Mouse (Mus musculus) cerebellum, postnatal 36 days (tissue): ENCODE results near the gene Tulp4.
A peak's percentile ranks its signal among the peaks of the same experiment; 100 is the strongest.

Source experiments
- DNase-seq, 2 experiments: peaks; one replicate each; pipeline ENCODE4 v3.0.0; 2021 to 2022; ENCODE audit warnings: mixed read lengths in 2 of 2

Tulp4 gene

GRCm38 (mm10) chr17:6106361-6107014 lies at the start of gene Tulp4:
Gene Tulp4, plus strand, starts transcription at chr17:6106437.
- peak; percentile 80 to 84 for DNase-seq

GRCm38 (mm10) chr17:6062793-6063192 lies 43.4 kb upstream of the Tulp4 start:
- DNase-seq, result no peak

- no peak for DNase-seq
Observed at GRCm38 (mm10) chr17:6063532-6063931, 42.7 kb upstream of the Tulp4 start.

GRCm38 (mm10) chr17:6066021-6066420 lies 40.2 kb upstream of the Tulp4 start:
- no peak for DNase-seq

GRCm38 (mm10) chr17:6067613-6068012 lies 38.6 kb upstream of the Tulp4 start:
- no peak for DNase-seq

GRCm38 (mm10) chr17:6069866-6070265 lies 36.4 kb upstream of the Tulp4 start:
- DNase-seq, result no peak

GRCm38 (mm10) chr17:6073405-6073804 lies 32.8 kb upstream of the Tulp4 start:
- no peak for DNase-seq

GRCm38 (mm10) chr17:6079287-6080122 lies 26.7 kb upstream of the Tulp4 start, which contains the start of the genes Serac1 and Gtf2h5:
Gene Serac1, minus strand, starts transcription at chr17:6079741.
Gene Gtf2h5, plus strand, starts transcription at chr17:6079786.
- DNase-seq, result peak; percentile 99

GRCm38 (mm10) chr17:6083323-6083890 lies 22.8 kb upstream of the Tulp4 start:
- DNase-seq, result no peak

- no peak for DNase-seq
Observed at GRCm38 (mm10) chr17:6091604-6092003, 14.6 kb upstream of the Tulp4 start.

GRCm38 (mm10) chr17:6095579-6095978 lies 10.7 kb upstream of the Tulp4 start:
- DNase-seq, result no peak

GRCm38 (mm10) chr17:6097884-6098283 lies 8.4 kb upstream of the Tulp4 start:
- peak; percentile 63 to 67 for DNase-seq

GRCm38 (mm10) chr17:6102287-6102686 lies 4.0 kb upstream of the Tulp4 start:
- DNase-seq, result no peak

GRCm38 (mm10) chr17:6103566-6103965 lies 2.7 kb upstream of the Tulp4 start:
- no peak for DNase-seq

- DNase-seq, result peak; percentile 66 to 67
Observed at GRCm38 (mm10) chr17:6107015-6107601, 871 bp downstream of the Tulp4 start.

GRCm38 (mm10) chr17:6108175-6108574 lies 1.9 kb downstream of the Tulp4 start:
- DNase-seq, result no peak

- peak; percentile 54 to 59 for DNase-seq
Observed at GRCm38 (mm10) chr17:6110956-6111355, 4.7 kb downstream of the Tulp4 start.

- no peak for DNase-seq
Observed at GRCm38 (mm10) chr17:6113653-6114052, 7.4 kb downstream of the Tulp4 start.

- DNase-seq, result no peak
Observed at GRCm38 (mm10) chr17:6115085-6115484, 8.8 kb downstream of the Tulp4 start.

- DNase-seq, result peak in 1 of 2 experiments; percentile 25
Observed at GRCm38 (mm10) chr17:6117148-6117725, 11.0 kb downstream of the Tulp4 start.

- peak in 1 of 2 experiments; percentile 37 for DNase-seq
Observed at GRCm38 (mm10) chr17:6117917-6118316, 11.7 kb downstream of the Tulp4 start.

GRCm38 (mm10) chr17:6118861-6119260 lies 12.6 kb downstream of the Tulp4 start:
- peak; percentile 72 to 79 for DNase-seq

- no peak for DNase-seq
Observed at GRCm38 (mm10) chr17:6123776-6124175, 17.5 kb downstream of the Tulp4 start.
